Mouse (Mus musculus): ENCODE results near the gene Inpp5k.
"Not testable (repeated sequence)": the region's sequence is repeated elsewhere in the genome, so short reads cannot be mapped to it uniquely, and the experiment has no call there.

Gene Inpp5k

GRCm38 (mm10) chr11:75630645-75631229 is at the start of gene Inpp5k:
TSS of gene Inpp5k (plus strand) at chr11:75630988.
- DNase-seq (ENCODE audit: extremely low read depth, insufficient read length, low spot score): peak; percentile 99

- no peak for DNase-seq (ENCODE audit: extremely low read depth, insufficient read length, low spot score)
These were observed 49.2 kb upstream of the Inpp5k start for GRCm38 (mm10) chr11:75581495-75582149.

GRCm38 (mm10) chr11:75583521-75583920 is 47.3 kb upstream of the Inpp5k start:
- DNase-seq (ENCODE audit: extremely low read depth, insufficient read length, low spot score): no peak

GRCm38 (mm10) chr11:75585061-75585460 is 45.7 kb upstream of the Inpp5k start:
- no peak for DNase-seq (ENCODE audit: extremely low read depth, insufficient read length, low spot score)

GRCm38 (mm10) chr11:75585978-75586377 is 44.8 kb upstream of the Inpp5k start:
- no peak for DNase-seq (ENCODE audit: extremely low read depth, insufficient read length, low spot score)

GRCm38 (mm10) chr11:75586963-75587362 is 43.8 kb upstream of the Inpp5k start:
- no peak for DNase-seq (ENCODE audit: extremely low read depth, insufficient read length, low spot score)

- peak; percentile 95 for DNase-seq (ENCODE audit: extremely low read depth, insufficient read length, low spot score)
These were observed 43.1 kb upstream of the Inpp5k start, which contains the start of gene Pitpna for GRCm38 (mm10) chr11:75587493-75588284. TSS of gene Pitpna (plus strand) at chr11:75588097.

GRCm38 (mm10) chr11:75588285-75588941 is 42.4 kb upstream of the Inpp5k start:
- peak; percentile 60 for DNase-seq (ENCODE audit: extremely low read depth, insufficient read length, low spot score)

GRCm38 (mm10) chr11:75592612-75593011 is 38.2 kb upstream of the Inpp5k start:
- DNase-seq (ENCODE audit: extremely low read depth, insufficient read length, low spot score): peak; percentile 54

GRCm38 (mm10) chr11:75594431-75594830 is 36.4 kb upstream of the Inpp5k start:
- DNase-seq (ENCODE audit: extremely low read depth, insufficient read length, low spot score): no peak

GRCm38 (mm10) chr11:75595404-75595803 is 35.4 kb upstream of the Inpp5k start:
- DNase-seq (ENCODE audit: extremely low read depth, insufficient read length, low spot score): no peak

- DNase-seq (ENCODE audit: extremely low read depth, insufficient read length, low spot score): no peak
These were observed 35.0 kb upstream of the Inpp5k start for GRCm38 (mm10) chr11:75595816-75596215.

- DNase-seq (ENCODE audit: extremely low read depth, insufficient read length, low spot score): no peak
These were observed 34.0 kb upstream of the Inpp5k start for GRCm38 (mm10) chr11:75596726-75597255.

GRCm38 (mm10) chr11:75598004-75598403 is 32.8 kb upstream of the Inpp5k start:
- DNase-seq (ENCODE audit: extremely low read depth, insufficient read length, low spot score): no peak

GRCm38 (mm10) chr11:75599802-75600201 is 31.0 kb upstream of the Inpp5k start:
- DNase-seq (ENCODE audit: extremely low read depth, insufficient read length, low spot score): not testable (repeated sequence)

GRCm38 (mm10) chr11:75604826-75605225 is 26.0 kb upstream of the Inpp5k start:
- DNase-seq (ENCODE audit: extremely low read depth, insufficient read length, low spot score): no peak

- no peak for DNase-seq (ENCODE audit: extremely low read depth, insufficient read length, low spot score)
These were observed 25.5 kb upstream of the Inpp5k start for GRCm38 (mm10) chr11:75605318-75605717.

GRCm38 (mm10) chr11:75608776-75609175 is 22.0 kb upstream of the Inpp5k start:
- DNase-seq (ENCODE audit: extremely low read depth, insufficient read length, low spot score): no peak

GRCm38 (mm10) chr11:75610021-75610420 is 20.8 kb upstream of the Inpp5k start:
- no peak for DNase-seq (ENCODE audit: extremely low read depth, insufficient read length, low spot score)

GRCm38 (mm10) chr11:75614769-75615168 is 16.0 kb upstream of the Inpp5k start:
- DNase-seq (ENCODE audit: extremely low read depth, insufficient read length, low spot score): no peak

GRCm38 (mm10) chr11:75615556-75615955 is 15.2 kb upstream of the Inpp5k start:
- no peak for DNase-seq (ENCODE audit: extremely low read depth, insufficient read length, low spot score)

Measured in 3134 (cell line).